8 mouse cellular contexts compared by ENCODE assay signal in the genomic region with DNA sequence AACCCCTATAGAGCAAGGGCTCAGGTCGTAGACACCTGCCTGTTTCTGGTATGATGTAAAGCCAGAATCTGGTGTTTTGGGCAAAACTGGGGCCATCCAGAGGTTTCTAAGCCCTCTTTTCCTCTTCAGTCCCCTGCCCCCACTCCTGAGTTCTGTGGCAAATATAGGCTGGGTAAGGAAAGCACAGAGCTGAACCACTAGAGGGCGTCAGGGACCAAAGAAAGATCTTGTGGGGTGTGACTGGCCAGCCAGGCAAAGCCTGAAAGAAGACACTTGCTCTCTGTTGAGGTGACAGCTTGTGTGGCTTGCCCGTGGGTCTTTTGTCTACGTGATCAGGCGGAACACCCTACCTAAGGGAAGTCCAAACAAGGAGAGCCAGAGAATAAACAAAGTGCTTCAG.
DNase-seq lines count a peak whose midpoint lies in the region; ATAC-seq and TF ChIP-seq lines count a peak whose summit lies in the region.

No protein-coding gene starts in this region.

- H3K9ac ChIP-seq in forebrain, embryonic 11.5 days (ENCODE audit: low read length) = no peak overlapping the region
- peak overlapping the region; percentile 37 for H3K9ac ChIP-seq in heart, embryonic 16.5 days (ENCODE audit: low read length)
- H3K9ac ChIP-seq in liver, embryonic 14.5 days (replicated peaks) = no peak overlapping the region
- H3K9ac ChIP-seq in neural tube, embryonic 14.5 days (replicated peaks; ENCODE audit: low read depth, low read length) = no peak overlapping the region

- H3K4me3 ChIP-seq in forebrain, embryonic 11.5 days (ENCODE audit: low read depth, low read length) = no peak overlapping the region
- no peak overlapping the region for H3K4me3 ChIP-seq in heart, embryonic 16.5 days (ENCODE audit: low read length)
- no peak overlapping the region for H3K4me3 ChIP-seq in liver, embryonic 14.5 days (ENCODE audit: insufficient read depth in 1 of 2, low read depth in 2 of 2, low read length in 2 of 2)
- H3K4me3 ChIP-seq in neural tube, embryonic 14.5 days (ENCODE audit: low read depth, low read length) = no peak overlapping the region
- no peak overlapping the region for H3K4me3 ChIP-seq in testis, adult 2 months (ENCODE audit: control insufficient read depth, low read depth, low read length)

- DNase-seq in B cell, adult 2 months = peak; percentile 64
- DNase-seq in brain, embryonic 18.5 days (ENCODE audit: low read depth, low spot score) = peak; percentile 26
- DNase-seq in forebrain, embryonic 11.5 days (ENCODE audit: low spot score) = peak; percentile 85
- peak; percentile 74 to 82 for DNase-seq in kidney, postnatal 25 days
- peak; percentile 27 to 36 (median 33) for DNase-seq in liver, embryonic 14.5 days (ENCODE audit: low read depth in 3 of 3, low spot score in 3 of 3)

- H3K36me3 ChIP-seq in forebrain, embryonic 11.5 days (ENCODE audit: control insufficient read depth, insufficient read depth, low read length) = no peaks in the 10 kb centered on the region
- H3K36me3 ChIP-seq in heart, embryonic 16.5 days (ENCODE audit: control insufficient read depth, insufficient read depth) = no peaks in the 10 kb centered on the region
- no peaks in the 10 kb centered on the region for H3K36me3 ChIP-seq in liver, embryonic 14.5 days (replicated peaks; ENCODE audit: control insufficient read depth, insufficient read depth, low read depth)
- no peaks in the 10 kb centered on the region for H3K36me3 ChIP-seq in neural tube, embryonic 14.5 days (ENCODE audit: control insufficient read depth, insufficient read depth, low read length)
- H3K36me3 ChIP-seq in testis, adult 2 months (ENCODE audit: control insufficient read depth, insufficient read depth, low read length) = no peaks in the 10 kb centered on the region; the same call in 1 of the 2 replicates

- H3K4me1 ChIP-seq in forebrain, embryonic 11.5 days (replicated peaks; ENCODE audit: control insufficient read depth, insufficient read depth, low read length) = no peaks in the 10 kb centered on the region; the same call in 1 of the 2 replicates
- peaks cover 44% of the 10 kb centered on the region for H3K4me1 ChIP-seq in heart, embryonic 16.5 days (ENCODE audit: control insufficient read depth, insufficient read depth, low read length)
- peaks cover 0 to 8% of the 10 kb centered on the region in 2 experiments; a peak in 2 of 4 replicates for H3K4me1 ChIP-seq in liver, embryonic 14.5 days (replicated peaks; ENCODE audit: control insufficient read depth in 2 of 2, insufficient read depth in 2 of 2, low read length in 1 of 2)
- no peaks in the 10 kb centered on the region for H3K4me1 ChIP-seq in neural tube, embryonic 14.5 days (ENCODE audit: control insufficient read depth, insufficient read depth, low read length)
- no peaks in the 10 kb centered on the region for H3K4me1 ChIP-seq in testis, adult 2 months (ENCODE audit: control insufficient read depth, insufficient read depth, low read length)

- no peak for TF ChIP-seq EP300 in liver, embryonic 14.5 days (IDR thresholded peaks at IDR 0.05; ENCODE audit: low read depth)

- H3K4me2 ChIP-seq in forebrain, embryonic 11.5 days (ENCODE audit: low read depth, low read length, severe bottlenecking) = 0 out of 2 replicates have a peak overlapping the region, but pooled peaks have one; percentile 20
- peak overlapping the region; percentile 49 for H3K4me2 ChIP-seq in heart, embryonic 16.5 days (ENCODE audit: low read depth, low read length)
- no peak overlapping the region for H3K4me2 ChIP-seq in liver, embryonic 14.5 days (ENCODE audit: low read depth)
- H3K4me2 ChIP-seq in neural tube, embryonic 14.5 days (ENCODE audit: low read depth, low read length) = peak overlapping the region; percentile 32; the same call in 1 of the 2 replicates

- ATAC-seq in forebrain, embryonic 11.5 days (replicated peaks; ENCODE audit: low FRiP score) = peak; percentile 53; the same call in 1 of the 2 replicates
- peak; percentile 63 for ATAC-seq in heart, embryonic 16.5 days (replicated peaks; ENCODE audit: extremely low read depth, insufficient read depth, low FRiP score)
- no peak for ATAC-seq in liver, embryonic 14.5 days (ENCODE audit: insufficient read depth)
- peak; percentile 86; the same call in 1 of the 2 replicates for ATAC-seq in neural tube, embryonic 14.5 days (ENCODE audit: low read depth)

- peak; percentile 77 for TF ChIP-seq CTCF in liver, embryonic 14.5 days (IDR thresholded peaks at IDR 0.05; ENCODE audit: low read depth)
- TF ChIP-seq CTCF in testis, adult 2 months (IDR thresholded peaks at IDR 0.05; ENCODE audit: control insufficient read depth, insufficient read depth, insufficient replicate concordance, low read depth, low read length) = peak; percentile 68; the same call in 1 of the 2 replicates

- no peaks in the 10 kb centered on the region for H3K27me3 ChIP-seq in forebrain, embryonic 11.5 days (ENCODE audit: control insufficient read depth, insufficient read depth, low read length)
- no peaks in the 10 kb centered on the region for H3K27me3 ChIP-seq in heart, embryonic 16.5 days (ENCODE audit: control insufficient read depth, insufficient read depth, low read length)
- H3K27me3 ChIP-seq in liver, embryonic 14.5 days (ENCODE audit: control insufficient read depth, insufficient read depth, low read length) = no peaks in the 10 kb centered on the region
- H3K27me3 ChIP-seq in neural tube, embryonic 14.5 days (ENCODE audit: control insufficient read depth, insufficient read depth, low read length) = no peaks in the 10 kb centered on the region
- no peaks in the 10 kb centered on the region for H3K27me3 ChIP-seq in testis, adult 2 months (ENCODE audit: control insufficient read depth, insufficient read depth, low read length)

- H3K9me3 ChIP-seq in forebrain, embryonic 11.5 days (ENCODE audit: control insufficient read depth, low read length) = no peaks in the 10 kb centered on the region
- H3K9me3 ChIP-seq in heart, embryonic 16.5 days (replicated peaks; ENCODE audit: control insufficient read depth, low read length) = no peaks in the 10 kb centered on the region
- no peaks in the 10 kb centered on the region for H3K9me3 ChIP-seq in liver, embryonic 14.5 days (ENCODE audit: control insufficient read depth, low read length)
- H3K9me3 ChIP-seq in neural tube, embryonic 14.5 days (ENCODE audit: control insufficient read depth, low read length) = no peaks in the 10 kb centered on the region

- no peak overlapping the region for H3K27ac ChIP-seq in forebrain, embryonic 11.5 days (ENCODE audit: low read depth, low read length)
- peak overlapping the region; percentile 64; the same call in 1 of the 2 replicates for H3K27ac ChIP-seq in heart, embryonic 16.5 days (ENCODE audit: low read length)
- H3K27ac ChIP-seq in liver, embryonic 14.5 days = no peak overlapping the region
- H3K27ac ChIP-seq in neural tube, embryonic 14.5 days (ENCODE audit: low read depth, low read length) = no peak overlapping the region
- no peak overlapping the region for H3K27ac ChIP-seq in testis, adult 2 months (ENCODE audit: control insufficient read depth, insufficient read depth, low read depth, low read length)

- no peak for TF ChIP-seq POLR2A in testis, adult 2 months (IDR thresholded peaks at IDR 0.05; ENCODE audit: control insufficient read depth, low read depth, low read length)

- 7% methylated on average over 5 of the region's 5 CpGs for WGBS in forebrain, embryonic 11.5 days
- 8% methylated on average over 5 of the region's 5 CpGs for WGBS in heart, embryonic 16.5 days
- 7% methylated on average over 5 of the region's 5 CpGs for WGBS in liver, embryonic 14.5 days (ENCODE audit: insufficient replicate concordance)
- WGBS in neural tube, embryonic 14.5 days = 7% methylated on average over 5 of the region's 5 CpGs

Comparison
In these comparisons a context has a peak if more than half of its experiments do, and no peak if none do; other contexts are left out.
1. DNase-seq: peak in every context shown above with its lines; median percentile 85 in forebrain, embryonic 11.5 days; 78 in kidney, postnatal 25 days; 64 in B cell, adult 2 months; 33 in liver, embryonic 14.5 days; 26 in brain, embryonic 18.5 days.